Mouse (Mus musculus) heart, postnatal 4 days (tissue): ENCODE measurements around the gene Sh3bp4. TPM values are rescaled to one million over a fixed set of nuclear protein-coding genes. Genes with fewer than 3 reads are reported as not detected.

Source experiments
- DNase-seq: peaks from one replicate; pipeline ENCODE4 v3.0.0; 2021
- total RNA-seq, 2 experiments: library from RNA; stranded (reverse); gene quantifications; 2 replicates each; pipeline ENCODE4 v1.2.3; 2021

Gene Sh3bp4
- total RNA-seq, 2 experiments from 2014 or later, result 43.5 to 45.3 TPM

- no peak for DNase-seq
Observed at GRCm38 (mm10) chr1:89094416-89094815, 24.2 kb downstream of the Sh3bp4 start.

DNA sequence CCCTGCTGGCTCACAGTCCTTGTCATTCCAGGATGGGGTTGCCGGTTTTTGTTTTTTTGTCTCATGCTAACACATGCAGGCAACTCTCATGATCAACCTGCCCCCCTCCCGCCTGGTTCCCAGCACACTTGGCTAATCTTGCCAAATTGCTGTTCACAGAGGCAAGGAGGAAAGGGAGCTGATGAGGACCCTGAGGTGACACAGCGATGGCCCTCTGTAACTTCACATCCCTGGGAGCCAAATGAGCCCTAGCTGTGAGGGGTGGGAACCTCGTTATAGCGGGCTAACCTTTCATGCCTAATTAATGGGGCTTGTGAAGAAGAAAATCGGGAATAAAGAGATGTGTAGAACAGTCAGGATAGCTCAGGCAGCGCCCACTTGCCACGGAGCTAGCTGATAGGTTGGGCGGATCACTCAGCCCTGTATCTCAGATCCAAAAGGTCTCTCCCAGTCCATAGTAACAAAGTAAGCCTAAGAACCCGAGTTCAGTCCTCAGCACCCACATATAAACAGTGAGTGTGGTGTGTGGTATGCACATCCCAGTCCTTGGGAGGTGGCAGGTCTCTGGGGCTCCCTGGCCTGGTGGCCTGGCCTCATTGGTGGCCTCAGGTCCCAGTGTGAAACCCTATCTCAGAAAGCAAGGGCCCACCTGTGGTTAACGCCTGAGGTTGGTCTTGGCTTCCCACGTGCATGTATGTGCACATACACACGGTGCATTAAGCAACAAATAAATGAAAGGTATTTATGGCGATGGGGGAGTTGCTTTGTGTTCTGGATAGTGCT, 25.6 kb downstream of the Sh3bp4 start:
- no peak for DNase-seq

- peak; percentile 63 for DNase-seq
Observed at GRCm38 (mm10) chr1:89102231-89103003, 32.2 kb downstream of the Sh3bp4 start.

DNA sequence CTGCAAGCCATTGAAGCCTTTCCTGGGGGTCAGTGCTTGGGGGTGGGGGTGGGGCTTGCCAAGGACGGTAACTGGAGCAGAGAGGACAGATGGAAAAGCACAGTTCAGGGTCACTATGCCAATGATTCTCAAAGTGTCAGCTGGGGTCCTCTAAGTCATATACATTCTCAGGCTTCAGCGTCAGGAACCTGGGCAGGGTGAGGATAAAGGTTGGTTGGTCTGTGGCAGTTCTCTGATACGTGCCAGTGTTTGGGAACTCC, 32.7 kb downstream of the Sh3bp4 start:
- DNase-seq, result no peak

GRCm38 (mm10) chr1:89103505-89103904, 33.3 kb downstream of the Sh3bp4 start:
- no peak for DNase-seq

GRCm38 (mm10) chr1:89104066-89104765, 34.0 kb downstream of the Sh3bp4 start:
- peak; percentile 72 for DNase-seq

DNA sequence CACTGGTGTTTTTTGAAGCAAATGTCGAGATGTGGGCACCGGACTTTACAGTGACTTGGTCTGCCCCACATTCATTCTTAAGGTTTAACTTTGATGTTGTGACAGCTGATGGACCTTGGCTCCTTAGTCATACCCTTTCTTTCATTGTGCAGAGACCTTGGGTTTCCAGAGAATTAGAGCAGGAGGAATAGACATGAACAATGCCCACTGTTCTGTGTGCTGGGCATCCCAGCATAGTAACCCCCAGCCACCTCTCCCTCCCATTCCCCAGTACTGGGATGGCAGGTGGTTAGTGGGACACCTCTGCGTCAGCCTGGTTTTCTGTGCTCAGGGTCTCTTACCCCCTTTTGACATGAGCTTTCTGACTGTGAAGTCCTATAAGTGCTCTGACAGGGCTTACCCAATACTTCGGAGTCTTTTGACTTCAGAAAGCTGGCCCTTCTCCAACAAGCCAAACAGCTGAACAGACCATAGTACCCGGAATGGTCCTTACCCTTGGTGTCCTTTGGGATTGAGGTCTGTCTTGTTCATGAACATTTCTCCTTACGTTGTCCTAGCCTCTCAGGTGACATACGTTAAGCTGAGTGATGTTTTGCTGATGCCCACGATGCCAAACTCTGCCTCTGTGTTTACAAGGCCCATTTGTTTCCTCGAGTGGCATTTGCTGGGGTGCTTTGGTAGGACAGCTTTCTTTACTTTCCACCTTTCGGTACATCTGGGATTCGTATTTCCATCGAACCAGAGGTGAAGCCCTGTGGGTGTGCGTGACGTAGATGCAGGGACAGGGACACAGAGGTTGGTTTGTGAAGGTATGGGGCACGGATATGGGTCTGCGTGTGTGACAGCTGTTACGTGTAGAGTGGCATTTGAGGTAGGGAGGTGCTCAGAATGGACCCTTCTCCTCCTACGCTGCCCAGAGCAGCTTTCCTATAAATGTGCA, 35.9 kb downstream of the Sh3bp4 start:
- no peak for DNase-seq

DNA sequence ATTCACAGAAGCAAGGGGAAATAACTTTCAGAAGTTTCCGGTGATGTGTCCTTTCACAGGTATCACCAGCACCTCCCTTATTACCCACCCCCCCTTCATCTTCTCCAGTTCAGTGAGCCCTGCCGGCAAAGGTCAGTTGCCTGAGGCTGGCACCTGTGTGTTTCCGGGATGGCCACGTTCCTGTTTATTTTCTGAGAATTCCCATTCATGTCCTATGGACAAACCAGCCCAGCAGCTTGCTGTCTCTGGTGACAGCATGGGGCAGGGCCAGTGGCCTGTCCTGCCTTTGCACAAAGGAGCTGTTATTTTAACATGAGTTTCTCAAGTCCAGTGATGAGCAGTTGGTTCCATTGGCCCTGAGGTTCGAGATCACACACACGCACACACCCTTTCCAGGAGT, 37.3 kb downstream of the Sh3bp4 start:
- DNase-seq, result no peak

GRCm38 (mm10) chr1:89108340-89108896, 38.2 kb downstream of the Sh3bp4 start:
- DNase-seq, result peak; percentile 59

DNA sequence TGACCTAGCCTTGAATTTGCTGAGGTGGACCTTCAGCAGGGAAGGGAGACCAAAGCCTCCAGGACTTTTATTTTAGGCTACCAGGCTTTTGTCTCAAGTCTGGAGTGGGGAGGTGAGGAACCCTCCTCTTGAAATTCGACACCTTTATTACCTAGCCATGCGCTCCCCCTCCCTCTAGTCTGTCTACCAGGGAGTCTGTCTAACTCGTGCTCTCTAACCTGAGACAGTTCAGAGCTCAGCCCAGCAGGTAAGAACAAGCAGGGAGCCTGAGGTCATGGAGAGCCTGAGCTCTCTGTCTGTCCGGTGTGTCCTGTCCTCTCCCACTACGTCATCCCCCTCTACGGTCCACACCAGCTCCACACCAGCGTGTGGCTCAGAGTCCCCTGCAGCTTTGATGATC, 39.6 kb downstream of the Sh3bp4 start:
- no peak for DNase-seq

- no peak for DNase-seq
Observed at GRCm38 (mm10) chr1:89110767-89111534, 40.7 kb downstream of the Sh3bp4 start.

DNA sequence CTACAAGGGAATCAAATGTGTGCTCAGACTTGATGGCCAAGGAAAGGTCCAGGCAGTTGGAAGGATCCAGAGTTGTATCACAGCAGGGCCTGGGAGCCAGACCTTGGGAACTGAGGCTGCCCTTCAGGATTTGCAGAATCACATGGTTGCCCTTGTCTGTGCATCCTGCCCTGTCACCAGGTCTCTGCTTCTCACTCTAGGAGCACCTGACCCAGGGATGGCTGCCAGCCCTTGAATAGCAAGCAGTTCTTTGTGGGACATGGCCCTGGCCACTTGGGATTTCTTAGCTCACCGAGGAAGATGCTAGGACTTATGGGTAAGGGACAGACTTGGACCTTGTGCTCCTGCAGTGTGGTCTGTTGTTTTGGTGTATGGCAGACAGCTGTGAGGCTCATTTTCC, 42.3 kb downstream of the Sh3bp4 start:
- DNase-seq, result no peak

DNA sequence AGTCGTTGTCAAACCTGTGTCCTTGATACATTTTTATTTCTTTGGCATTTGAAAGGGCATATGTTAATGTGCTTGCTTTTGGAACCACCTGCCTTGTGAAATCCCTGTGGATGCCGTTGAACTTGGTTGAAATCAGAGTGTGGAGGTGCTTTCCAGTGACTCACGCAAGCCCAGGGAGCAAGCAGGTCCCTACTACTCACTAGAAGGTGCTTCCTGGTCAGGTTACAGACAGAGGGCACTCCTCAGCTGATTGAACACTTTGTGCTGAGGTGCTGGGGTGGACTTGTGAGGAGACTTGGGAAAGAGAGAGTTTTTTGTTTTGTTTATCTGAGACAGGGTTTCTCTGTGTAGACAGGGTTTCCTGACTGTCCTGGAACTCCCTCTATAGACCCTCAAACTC, 43.5 kb downstream of the Sh3bp4 start:
- DNase-seq, result no peak

- no peak for DNase-seq
Observed at GRCm38 (mm10) chr1:89117062-89117461, 46.8 kb downstream of the Sh3bp4 start.

DNA sequence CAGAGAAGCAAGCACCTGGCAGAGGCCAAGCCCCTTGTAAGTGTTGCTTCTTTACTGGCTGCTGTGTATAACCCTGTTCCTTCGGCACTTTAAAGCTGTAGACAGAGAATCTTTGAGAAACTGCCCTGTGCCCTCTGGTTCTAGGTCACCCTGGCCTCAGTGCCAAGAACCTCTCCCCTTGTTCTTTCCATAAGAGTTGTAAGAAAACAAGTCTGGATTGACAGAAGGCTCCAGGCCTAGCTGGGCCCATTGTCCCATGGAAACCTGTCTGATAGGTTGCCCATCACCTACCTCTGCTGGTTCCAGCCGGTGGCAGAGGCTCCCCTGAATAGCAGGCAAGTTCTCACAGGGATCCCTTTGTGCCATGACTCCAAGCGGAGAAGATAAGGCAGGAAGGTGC, 47.9 kb downstream of the Sh3bp4 start:
- no peak for DNase-seq

DNA sequence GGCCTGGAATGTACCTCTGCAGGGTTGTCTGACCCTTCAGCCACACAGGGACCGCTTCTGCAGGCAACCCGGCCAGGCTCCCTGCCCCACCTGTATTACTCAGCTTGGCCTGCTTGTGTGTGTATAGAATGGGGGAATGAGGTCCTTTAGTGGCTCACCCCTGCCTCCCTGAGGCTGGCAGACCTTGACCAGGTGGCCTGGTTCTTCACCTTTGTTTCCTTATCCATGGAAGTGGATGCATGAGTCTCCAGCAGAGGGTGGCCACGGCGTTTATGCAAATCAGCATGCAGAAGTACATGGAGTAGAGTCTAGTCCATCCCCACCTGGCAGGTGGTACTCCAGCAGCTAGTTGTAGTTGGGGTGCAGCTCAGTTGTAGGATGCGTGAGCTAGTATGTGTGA, 48.6 kb downstream of the Sh3bp4 start:
- no peak for DNase-seq

DNA sequence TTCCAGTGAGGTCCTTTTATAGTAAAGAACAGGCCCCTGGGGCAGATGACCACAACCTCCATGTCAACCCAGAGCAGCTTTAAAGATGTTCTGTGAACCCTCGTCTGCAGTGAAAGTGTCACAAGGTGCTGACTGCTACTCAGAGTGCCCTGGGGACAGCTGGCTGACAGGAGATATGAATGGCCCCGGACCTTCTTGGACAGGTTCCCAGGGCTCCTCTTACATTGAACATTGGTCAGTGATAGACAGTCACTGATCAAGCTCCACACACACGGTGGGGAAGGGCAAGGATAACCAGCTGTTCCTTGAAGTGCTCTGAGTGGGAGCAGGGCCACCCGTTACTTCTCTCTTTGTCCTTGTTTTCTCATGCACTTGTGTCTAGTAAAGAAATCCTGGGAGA, 50.1 kb downstream of the Sh3bp4 start:
- peak; percentile 67 for DNase-seq

DNA sequence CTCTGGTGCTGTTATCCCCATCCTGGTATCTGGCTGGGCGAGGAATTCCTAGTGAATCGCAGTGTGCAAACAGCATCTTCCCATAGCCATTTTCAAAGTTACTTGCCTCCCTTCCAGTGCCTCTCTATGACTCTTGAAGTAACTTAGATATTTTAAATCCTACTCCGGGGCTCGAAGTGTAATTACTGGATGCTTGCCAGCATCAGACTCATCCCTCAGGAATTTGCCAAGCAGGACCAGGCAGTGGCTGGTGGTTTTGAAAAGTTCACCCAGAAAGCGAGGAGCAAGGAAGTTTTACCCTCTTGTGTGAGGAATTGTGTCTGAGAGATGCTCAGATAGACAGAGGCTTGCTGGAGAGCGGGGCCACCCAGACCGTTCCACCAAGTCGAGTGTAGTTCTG, 51.3 kb downstream of the Sh3bp4 start:
- DNase-seq, result peak; percentile 65

- DNase-seq, result no peak
Observed at GRCm38 (mm10) chr1:89122376-89122775, 52.2 kb downstream of the Sh3bp4 start.

- no peak for DNase-seq
Observed at GRCm38 (mm10) chr1:89124076-89124475, 53.9 kb downstream of the Sh3bp4 start.

- no peak for DNase-seq
Observed at GRCm38 (mm10) chr1:89127163-89127562, 56.9 kb downstream of the Sh3bp4 start.
